ENCODE assay signal across 8 mouse cellular contexts in genomic region chr1:92912286-92912685, GRCm38 (mm10). TPM values are rescaled to one million over a fixed set of nuclear protein-coding genes. Genes with fewer than 3 reads are reported as not detected.
DNase-seq lines count a peak whose midpoint lies in the region; ATAC-seq lines count a peak whose summit lies in the region.

No protein-coding gene starts in this region.

- H3K4me2 ChIP-seq in kidney, embryonic 16.5 days (replicated peaks; ENCODE audit: low read depth, low read length), result peak overlapping the region; percentile 76
- peak overlapping the region; percentile 59 for H3K4me2 ChIP-seq in intestine, embryonic 14.5 days (ENCODE audit: low read length)

- H3K4me3 ChIP-seq in kidney, embryonic 16.5 days (ENCODE audit: low read length), result peak overlapping the region; percentile 79
- peak overlapping the region; percentile 90 for H3K4me3 ChIP-seq in brown adipose tissue, adult 24 weeks (ENCODE audit: insufficient read depth, low read depth, low read length)
- peak overlapping the region; percentile 72 for H3K4me3 ChIP-seq in intestine, embryonic 14.5 days (ENCODE audit: low read depth, low read length)

- no peak for DNase-seq in kidney, adult 18-20 months
- DNase-seq in intestine, embryonic 14.5 days (ENCODE audit: low spot score), result no peak
- DNase-seq in naive thymus-derived CD4-positive, alpha-beta T cell, adult 2 months (ENCODE audit: low read depth), result peak; percentile 45
- no peak for DNase-seq in gastrocnemius, postnatal 10 days
- no peak for DNase-seq in ovary, postnatal 14 days (ENCODE audit: low spot score)
- DNase-seq in adrenal gland, postnatal 10 days, result no peak

- H3K4me1 ChIP-seq in kidney, embryonic 16.5 days (ENCODE audit: insufficient read depth, low read length), result peaks cover 29% of the 10 kb centered on the region
- peaks cover 21% of the 10 kb centered on the region for H3K4me1 ChIP-seq in brown adipose tissue, adult 24 weeks (ENCODE audit: control insufficient read depth, insufficient read depth, insufficient read length, low read length)
- H3K4me1 ChIP-seq in intestine, embryonic 14.5 days (replicated peaks; ENCODE audit: control insufficient read depth, insufficient read depth, low read length), result peaks cover 25% of the 10 kb centered on the region

- H3K27ac ChIP-seq in kidney, embryonic 16.5 days (ENCODE audit: low read length), result peak overlapping the region; percentile 17; the same call in 1 of the 2 replicates
- no peak overlapping the region for H3K27ac ChIP-seq in brown adipose tissue, adult 24 weeks (replicated peaks; ENCODE audit: low read depth, low read length)
- H3K27ac ChIP-seq in intestine, embryonic 14.5 days (ENCODE audit: low read depth), result no peak overlapping the region

- WGBS in kidney, embryonic 16.5 days, result 75% methylated on average over 1 of the region's 1 CpGs
- 50% methylated on average over 1 of the region's 1 CpGs for WGBS in intestine, embryonic 14.5 days

- peaks cover 17% of the 10 kb centered on the region for H3K36me3 ChIP-seq in kidney, embryonic 16.5 days (ENCODE audit: insufficient read depth, low read length)
- H3K36me3 ChIP-seq in intestine, embryonic 14.5 days (ENCODE audit: control insufficient read depth, insufficient read depth, low read length), result peaks cover 32% of the 10 kb centered on the region

- no peak for ATAC-seq in kidney, embryonic 16.5 days (ENCODE audit: low FRiP score, low TSS enrichment)
- ATAC-seq in intestine, embryonic 14.5 days (replicated peaks; ENCODE audit: low FRiP score, low TSS enrichment, low read depth), result no peak

- H3K9me3 ChIP-seq in kidney, embryonic 16.5 days (ENCODE audit: low read length), result no peaks in the 10 kb centered on the region
- H3K9me3 ChIP-seq in intestine, embryonic 14.5 days (ENCODE audit: control insufficient read depth, low read length), result no peaks in the 10 kb centered on the region

- no peaks in the 10 kb centered on the region for H3K27me3 ChIP-seq in kidney, embryonic 16.5 days (ENCODE audit: insufficient read depth, low read length)
- H3K27me3 ChIP-seq in intestine, embryonic 14.5 days (replicated peaks; ENCODE audit: control insufficient read depth, insufficient read depth, low read length), result no peaks in the 10 kb centered on the region

- H3K9ac ChIP-seq in kidney, embryonic 16.5 days (replicated peaks; ENCODE audit: low read length), result peak overlapping the region; percentile 94
- peak overlapping the region; percentile 79 for H3K9ac ChIP-seq in intestine, embryonic 14.5 days (ENCODE audit: low read length)

RNA-seq across cellular contexts. Expression of gene Rnpepl1, which starts 1.7 kb away (rescaled TPM):
- 14.8 and 31.1 TPM in 2 replicates for polyA plus RNA-seq in kidney, embryonic 16.5 days (2015; fragmentation: Nextera tagmentation; extraction: Ambion mirVana)
- 54.5 and 68.2 TPM in 2 replicates for polyA plus RNA-seq in brown adipose tissue, adult 24 weeks (2012; ENCODE audit: insufficient read depth, insufficient read length, missing spikeins)
- polyA plus RNA-seq in intestine, embryonic 14.5 days (2014; fragmentation: Nextera tagmentation; extraction: Ambion mirVana), result 28.4 and 36.8 TPM in 2 replicates
- total RNA-seq in gastrocnemius, postnatal 10 days (2021), result 10 to 100 TPM; 61.4 to 62.3 TPM
- 10 to 100 TPM; 64.6 to 72.0 TPM for total RNA-seq in adrenal gland, postnatal 10 days (2021)

RNA-seq across cellular contexts. Expression of gene Dusp28, which starts 5.5 kb away (rescaled TPM):
- polyA plus RNA-seq in kidney, embryonic 16.5 days (2015; fragmentation: Nextera tagmentation; extraction: Ambion mirVana), result 12.3 and 13.9 TPM in 2 replicates
- 25.5 and 29.2 TPM in 2 replicates for polyA plus RNA-seq in brown adipose tissue, adult 24 weeks (2012; ENCODE audit: insufficient read depth, insufficient read length, missing spikeins)
- 9.9 and 12.1 TPM in 2 replicates for polyA plus RNA-seq in intestine, embryonic 14.5 days (2014; fragmentation: Nextera tagmentation; extraction: Ambion mirVana)
- total RNA-seq in gastrocnemius, postnatal 10 days (2021), result 10 to 100 TPM; 21.6 to 25.5 TPM
- total RNA-seq in adrenal gland, postnatal 10 days (2021), result 10 to 100 TPM; 13.5 to 17.0 TPM

RNA-seq across cellular contexts. Expression of gene Ankmy1, which starts 9.6 kb away (rescaled TPM):
- polyA plus RNA-seq in kidney, embryonic 16.5 days (2015; fragmentation: Nextera tagmentation; extraction: Ambion mirVana), result 0.52 and 0.63 TPM in 2 replicates
- polyA plus RNA-seq in brown adipose tissue, adult 24 weeks (2012; ENCODE audit: insufficient read depth, insufficient read length, missing spikeins), result 0.40 and 0.54 TPM in 2 replicates
- 0.30 and 0.79 TPM in 2 replicates for polyA plus RNA-seq in intestine, embryonic 14.5 days (2014; fragmentation: Nextera tagmentation; extraction: Ambion mirVana)
- under 1 TPM; 0.27 to 0.28 TPM for total RNA-seq in gastrocnemius, postnatal 10 days (2021)
- total RNA-seq in adrenal gland, postnatal 10 days (2021), result under 1 TPM; 0.75 to 0.82 TPM

RNA-seq across cellular contexts. Expression of gene Capn10, which starts 21.9 kb away (rescaled TPM):
- 42.8 and 44.8 TPM in 2 replicates for polyA plus RNA-seq in kidney, embryonic 16.5 days (2015; fragmentation: Nextera tagmentation; extraction: Ambion mirVana)
- 6.1 and 6.8 TPM in 2 replicates for polyA plus RNA-seq in brown adipose tissue, adult 24 weeks (2012; ENCODE audit: insufficient read depth, insufficient read length, missing spikeins)
- 25.6 and 26.5 TPM in 2 replicates for polyA plus RNA-seq in intestine, embryonic 14.5 days (2014; fragmentation: Nextera tagmentation; extraction: Ambion mirVana)
- 1 to 10 TPM; 5.5 to 7.9 TPM for total RNA-seq in gastrocnemius, postnatal 10 days (2021)
- total RNA-seq in adrenal gland, postnatal 10 days (2021), result 10 to 100 TPM; 16.8 to 22.4 TPM

RNA-seq across cellular contexts. Expression of gene Gpr35, which starts 38.4 kb away (rescaled TPM):
- polyA plus RNA-seq in kidney, embryonic 16.5 days (2015; fragmentation: Nextera tagmentation; extraction: Ambion mirVana), result 0.50 and 0.62 TPM in 2 replicates
- 0.67 TPM in 1 of 2 replicates, not detected in the other for polyA plus RNA-seq in brown adipose tissue, adult 24 weeks (2012; ENCODE audit: insufficient read depth, insufficient read length, missing spikeins)
- polyA plus RNA-seq in intestine, embryonic 14.5 days (2014; fragmentation: Nextera tagmentation; extraction: Ambion mirVana), result 5.7 and 7.0 TPM in 2 replicates
- under 1 TPM; 0.12 to 0.56 TPM for total RNA-seq in gastrocnemius, postnatal 10 days (2021)
- total RNA-seq in adrenal gland, postnatal 10 days (2021), result 1 to 10 TPM in 1 of 2 experiments, under 1 TPM in 1; 0.97 to 1.7 TPM
